Mouse (Mus musculus): ENCODE data around the gene Kcna7. TPM values are rescaled to one million over a fixed set of nuclear protein-coding genes. Genes with fewer than 3 reads are reported as not detected.
"Not testable (repeated sequence)": the region's sequence is repeated elsewhere in the genome, so short reads cannot be mapped to it uniquely, and the experiment has no call there.

Kcna7 gene
- polyA plus RNA-seq (2015; fragmentation: Nextera tagmentation; extraction: Ambion mirVana) = 0.07 and 0.08 TPM in 2 replicates

DNA sequence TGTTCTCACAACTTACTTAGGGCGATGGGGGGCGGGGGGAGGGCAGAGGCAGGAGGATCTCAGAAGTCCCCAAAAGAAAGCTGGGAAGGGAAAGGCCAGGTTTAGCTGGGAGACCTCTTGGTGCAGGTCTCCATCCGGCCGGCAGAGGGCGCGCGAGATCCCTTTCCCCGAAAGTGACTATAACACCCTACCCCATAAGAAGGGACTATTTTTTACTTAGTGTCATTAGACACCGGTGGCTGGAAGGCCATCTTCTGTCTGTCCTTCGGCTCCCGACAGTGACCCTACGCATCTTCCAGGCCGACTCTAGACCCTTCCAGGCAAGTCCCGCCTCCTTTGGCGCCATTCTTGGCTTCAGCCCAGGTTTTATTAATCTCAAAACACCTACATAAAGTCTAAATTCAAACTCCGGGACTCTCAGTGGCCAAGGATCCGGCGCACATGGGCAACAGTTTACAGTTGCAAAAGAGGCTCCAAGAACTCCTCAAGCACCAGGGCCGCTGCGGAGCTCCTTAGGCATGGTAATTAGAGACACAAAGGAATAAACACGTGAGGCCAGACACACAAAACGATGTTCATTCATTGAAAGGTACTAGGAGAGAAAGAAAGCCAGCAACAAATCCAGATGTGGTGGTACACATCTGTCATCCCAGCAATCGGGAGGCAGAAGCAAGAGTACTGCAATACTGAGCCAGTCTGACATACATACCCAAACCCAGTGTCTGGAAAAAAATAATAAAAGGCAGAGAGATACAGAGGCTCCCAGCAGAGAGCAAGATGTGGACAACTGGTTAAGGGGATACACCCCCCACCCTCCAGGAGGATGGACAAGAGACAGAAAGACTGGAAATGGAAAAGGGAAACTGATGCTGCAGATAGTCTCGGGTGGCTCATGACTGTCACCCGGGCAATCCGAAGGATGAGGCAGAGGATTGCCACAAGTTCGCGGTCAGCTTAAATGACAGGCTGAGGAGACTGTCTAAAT lies at the start of gene Kcna7:
Gene Kcna7 (plus strand): TSS at position 563 of the 985 bp plus-strand sequence.
- Histone ChIP-seq H3K36me3 (ENCODE audit: control insufficient read depth, insufficient read depth) (no peaks in the 10 kb centered on the region), H3K4me2 (replicated peaks; ENCODE audit: low read depth) (peak within 1 kb of the TSS; percentile 73), H3K27ac (ENCODE audit: low read depth, low read length) (no peak within 1 kb of the TSS), H3K9ac (ENCODE audit: low read depth, low read length) (peak within 1 kb of the TSS; percentile 26; the same call in 1 of the 2 replicates), H3K9me3 (ENCODE audit: control insufficient read depth) (no peaks in the 10 kb centered on the region), H3K4me3 (ENCODE audit: low read depth, low read length) (peak within 1 kb of the TSS; percentile 41), H3K4me1 (replicated peaks; ENCODE audit: control insufficient read depth, insufficient read depth, low read length) (no peaks in the 10 kb centered on the region), H3K27me3 (replicated peaks; ENCODE audit: control insufficient read depth, insufficient read depth, low read length) (peaks cover 51% of the 10 kb centered on the region)
- peak; percentile 89 for TF ChIP-seq CTCF (IDR thresholded peaks at IDR 0.05; ENCODE audit: low read depth)
- 11% methylated on average over 28 of the region's 28 CpGs for WGBS
- ATAC-seq = no peak

DNA sequence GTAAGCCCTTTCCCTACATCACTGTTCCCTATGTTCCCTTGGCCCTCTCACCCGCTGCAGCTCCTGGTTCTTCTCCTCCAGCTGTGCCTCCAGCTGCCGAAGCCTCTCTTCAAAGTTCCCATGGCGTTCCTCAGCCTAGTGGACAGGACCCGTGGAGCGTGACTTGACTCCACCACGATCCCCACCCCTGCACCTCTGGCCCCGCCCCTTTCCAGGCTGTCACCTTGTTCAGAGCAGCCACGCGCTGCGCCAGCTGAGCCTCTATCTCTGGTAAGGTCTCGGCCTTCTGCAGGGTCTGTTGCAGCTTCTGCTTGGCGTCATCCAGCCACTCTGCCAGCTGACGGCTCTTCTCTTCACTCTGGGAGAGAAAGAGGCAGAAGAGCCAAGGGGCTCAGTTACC lies 49.4 kb upstream of the Kcna7 start:
- TF ChIP-seq CTCF (IDR thresholded peaks at IDR 0.05; ENCODE audit: low read depth) = no peak
- Histone ChIP-seq H3K36me3 (ENCODE audit: control insufficient read depth, insufficient read depth) (no peaks in the 10 kb centered on the region), H3K4me3 (ENCODE audit: low read depth, low read length) (no peak overlapping the region), H3K4me1 (replicated peaks; ENCODE audit: control insufficient read depth, insufficient read depth, low read length) (no peaks in the 10 kb centered on the region), H3K9ac (ENCODE audit: low read depth, low read length) (no peak overlapping the region), H3K27ac (ENCODE audit: low read depth, low read length) (no peak overlapping the region), H3K9me3 (ENCODE audit: control insufficient read depth) (no peaks in the 10 kb centered on the region), H3K4me2 (replicated peaks; ENCODE audit: low read depth) (peak overlapping the region; percentile 38), H3K27me3 (replicated peaks; ENCODE audit: control insufficient read depth, insufficient read depth, low read length) (peaks cover 13% of the 10 kb centered on the region)
- WGBS = 45% methylated on average over 13 of the region's 13 CpGs
- ATAC-seq = no peak

DNA sequence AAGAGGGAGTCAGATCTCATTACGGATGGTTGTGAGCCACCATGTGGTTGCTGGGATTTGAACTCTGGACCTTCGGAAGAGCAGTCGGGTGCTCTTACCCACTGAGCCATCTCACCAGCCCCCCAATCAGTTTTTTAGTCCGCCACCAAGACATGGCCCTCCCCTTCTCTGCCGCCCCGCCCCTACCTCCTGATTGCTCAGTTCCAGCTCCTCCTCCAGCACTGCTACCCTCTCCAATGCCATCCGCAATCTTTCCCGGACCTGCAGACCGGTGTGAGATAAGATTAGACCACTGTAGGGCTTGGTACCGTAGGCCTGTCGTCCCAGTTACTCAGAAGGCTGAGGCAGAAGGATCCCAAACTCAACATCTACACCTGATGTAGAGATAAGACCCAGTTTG lies 46.4 kb upstream of the Kcna7 start:
- not testable (repeated sequence) for H3K36me3 ChIP-seq (ENCODE audit: control insufficient read depth, insufficient read depth); H3K4me2 ChIP-seq (replicated peaks; ENCODE audit: low read depth); H3K9ac ChIP-seq (ENCODE audit: low read depth, low read length); H3K4me3 ChIP-seq (ENCODE audit: low read depth, low read length); H3K4me1 ChIP-seq (replicated peaks; ENCODE audit: control insufficient read depth, insufficient read depth, low read length); ATAC-seq; H3K27ac ChIP-seq (ENCODE audit: low read depth, low read length); H3K9me3 ChIP-seq (ENCODE audit: control insufficient read depth)
- H3K27me3 ChIP-seq (replicated peaks; ENCODE audit: control insufficient read depth, insufficient read depth, low read length) = peaks cover 32% of the 10 kb centered on the region
- 51% methylated on average over 10 of the region's 11 CpGs for WGBS

DNA sequence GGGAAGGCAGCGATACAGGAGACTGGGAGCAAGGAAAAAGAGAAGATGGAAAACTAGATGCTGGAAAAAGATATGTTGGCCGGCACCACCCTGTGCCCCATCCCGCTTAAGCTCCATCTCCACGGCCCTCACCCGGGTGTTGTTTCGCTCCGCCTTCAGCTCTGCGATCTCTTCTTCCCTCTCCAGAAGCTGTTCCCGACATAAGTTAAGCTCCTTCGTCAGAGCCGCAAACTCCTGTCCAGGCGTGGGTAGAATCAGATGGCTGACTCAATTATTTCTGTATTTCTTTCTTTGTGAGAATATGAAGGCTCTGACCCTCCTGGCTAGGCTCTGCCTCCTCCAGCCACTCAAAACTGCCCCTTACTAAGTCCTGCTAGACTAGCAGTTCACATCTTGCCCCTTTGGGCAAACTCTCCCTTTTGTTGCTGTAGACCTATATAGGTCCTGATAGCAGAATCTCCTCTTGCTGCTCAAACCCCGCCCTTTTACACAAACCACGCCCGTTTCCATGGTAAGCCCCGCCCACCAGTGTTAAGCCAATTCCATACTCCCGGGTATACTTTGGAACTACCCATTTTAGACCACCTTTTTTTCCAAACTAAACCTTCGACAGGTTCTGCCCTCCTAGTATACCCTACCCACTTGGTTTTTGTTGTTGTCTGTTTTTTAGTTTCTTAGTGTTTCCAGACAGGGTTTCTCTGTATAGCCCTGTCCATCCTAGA lies 44.9 kb upstream of the Kcna7 start:
- H3K9me3 ChIP-seq (ENCODE audit: control insufficient read depth) = no peaks in the 10 kb centered on the region
- WGBS = 50% methylated on average over 18 of the region's 18 CpGs
- no peak for ATAC-seq
- H3K27me3 ChIP-seq (replicated peaks; ENCODE audit: control insufficient read depth, insufficient read depth, low read length) = peaks cover 39% of the 10 kb centered on the region
- H3K36me3 ChIP-seq (ENCODE audit: control insufficient read depth, insufficient read depth) = no peaks in the 10 kb centered on the region
- H3K9ac ChIP-seq (ENCODE audit: low read depth, low read length) = no peak overlapping the region
- no peak overlapping the region for H3K27ac ChIP-seq (ENCODE audit: low read depth, low read length)
- H3K4me2 ChIP-seq (replicated peaks; ENCODE audit: low read depth) = no peak overlapping the region; the same call in 1 of the 2 replicates
- no peaks in the 10 kb centered on the region for H3K4me1 ChIP-seq (replicated peaks; ENCODE audit: control insufficient read depth, insufficient read depth, low read length)
- no peak for TF ChIP-seq CTCF (IDR thresholded peaks at IDR 0.05; ENCODE audit: low read depth)
- no peak overlapping the region for H3K4me3 ChIP-seq (ENCODE audit: low read depth, low read length)

DNA sequence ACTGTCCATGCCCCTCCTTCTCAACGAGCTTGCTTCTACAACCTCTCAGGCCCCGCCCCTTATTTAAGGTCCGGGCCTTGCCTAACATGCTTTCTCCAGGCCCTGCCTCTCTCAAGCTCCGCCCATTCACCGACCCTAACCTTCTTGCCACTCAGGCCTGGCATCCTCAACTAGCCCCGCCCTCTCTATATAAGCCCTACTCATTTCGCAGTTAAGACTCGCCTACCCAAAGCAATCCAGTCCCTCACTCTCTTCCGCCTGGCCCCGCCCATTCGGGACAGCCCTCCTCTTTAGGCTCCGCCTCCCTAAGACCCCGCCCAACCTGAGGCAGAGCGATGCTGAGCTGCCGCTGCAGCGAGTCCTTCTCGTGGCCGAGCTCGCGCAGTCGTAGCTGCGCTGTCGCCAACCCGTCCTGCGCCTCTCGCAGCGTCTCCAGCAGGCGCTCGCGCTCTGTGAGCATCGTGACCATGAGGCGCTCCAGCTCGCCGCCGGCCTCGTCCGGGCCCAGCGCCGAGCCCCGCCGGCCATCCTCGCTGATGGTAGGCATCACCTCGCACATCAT lies 44.1 kb upstream of the Kcna7 start:
- peak; percentile 30; the same call in 1 of the 2 replicates for TF ChIP-seq CTCF (IDR thresholded peaks at IDR 0.05; ENCODE audit: low read depth)
- no peak overlapping the region for H3K9ac ChIP-seq (ENCODE audit: low read depth, low read length)
- H3K36me3 ChIP-seq (ENCODE audit: control insufficient read depth, insufficient read depth) = no peaks in the 10 kb centered on the region
- H3K4me2 ChIP-seq (replicated peaks; ENCODE audit: low read depth) = peak overlapping the region; percentile 73
- no peaks in the 10 kb centered on the region for H3K4me1 ChIP-seq (replicated peaks; ENCODE audit: control insufficient read depth, insufficient read depth, low read length)
- WGBS = under 1% methylated on average over 43 of the region's 43 CpGs
- peak; percentile 63 for ATAC-seq
- H3K27me3 ChIP-seq (replicated peaks; ENCODE audit: control insufficient read depth, insufficient read depth, low read length) = peaks cover 46% of the 10 kb centered on the region
- H3K27ac ChIP-seq (ENCODE audit: low read depth, low read length) = no peak overlapping the region
- H3K4me3 ChIP-seq (ENCODE audit: low read depth, low read length) = peak overlapping the region; percentile 31
- H3K9me3 ChIP-seq (ENCODE audit: control insufficient read depth) = no peaks in the 10 kb centered on the region

DNA sequence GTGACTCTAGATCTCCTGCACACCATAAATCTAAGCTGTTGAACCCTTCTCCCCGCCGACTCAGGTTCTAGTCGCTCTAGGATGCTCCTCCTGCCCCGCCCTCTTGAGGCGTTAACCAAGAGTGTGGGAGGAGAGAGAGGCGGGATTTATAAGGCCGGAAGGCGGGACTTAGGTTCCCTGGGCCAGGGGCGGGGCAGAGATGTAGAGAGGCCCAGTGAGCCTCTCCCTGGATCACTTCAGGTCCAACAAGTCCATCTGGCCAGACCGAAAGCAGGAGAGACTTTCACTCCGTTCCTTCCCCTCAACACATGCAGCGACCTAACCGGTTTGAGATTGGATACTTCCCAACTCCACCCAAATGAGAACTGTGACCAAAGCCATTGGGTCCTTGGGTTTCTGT lies 42.7 kb upstream of the Kcna7 start:
- Histone ChIP-seq H3K4me1 (replicated peaks; ENCODE audit: control insufficient read depth, insufficient read depth, low read length) (no peaks in the 10 kb centered on the region), H3K4me3 (ENCODE audit: low read depth, low read length) (no peak overlapping the region), H3K9me3 (ENCODE audit: control insufficient read depth) (no peaks in the 10 kb centered on the region), H3K9ac (ENCODE audit: low read depth, low read length) (no peak overlapping the region), H3K27ac (ENCODE audit: low read depth, low read length) (no peak overlapping the region), H3K4me2 (replicated peaks; ENCODE audit: low read depth) (no peak overlapping the region; the same call in 1 of the 2 replicates), H3K27me3 (replicated peaks; ENCODE audit: control insufficient read depth, insufficient read depth, low read length) (peaks cover 50% of the 10 kb centered on the region), H3K36me3 (ENCODE audit: control insufficient read depth, insufficient read depth) (no peaks in the 10 kb centered on the region)
- peak; percentile 25; the same call in 1 of the 2 replicates for ATAC-seq
- no peak for TF ChIP-seq CTCF (IDR thresholded peaks at IDR 0.05; ENCODE audit: low read depth)
- WGBS = 2% methylated on average over 13 of the region's 13 CpGs
